Mouse (Mus musculus) testis, adult 2 months (tissue): ENCODE results near the gene Mad1l1.

ENCODE experiments used
- CTCF ChIP-seq: fragments of 200-500 bp; IDR thresholded peaks from 2 replicates; pipeline ENCODE4 v1.5.1; 2012; ENCODE audit warnings: low read depth, mild to moderate bottlenecking, inconsistent platforms, low read length, moderate library complexity; ENCODE audit not compliant: control insufficient read depth, insufficient read depth, insufficient replicate concordance
- POLR2A ChIP-seq: fragments of 200-500 bp; IDR thresholded peaks from 2 replicates; pipeline ENCODE4 v1.6.1; 2012; ENCODE audit warnings: low read depth, mild to moderate bottlenecking, inconsistent platforms, low read length, moderate library complexity; ENCODE audit not compliant: control insufficient read depth

DNA sequence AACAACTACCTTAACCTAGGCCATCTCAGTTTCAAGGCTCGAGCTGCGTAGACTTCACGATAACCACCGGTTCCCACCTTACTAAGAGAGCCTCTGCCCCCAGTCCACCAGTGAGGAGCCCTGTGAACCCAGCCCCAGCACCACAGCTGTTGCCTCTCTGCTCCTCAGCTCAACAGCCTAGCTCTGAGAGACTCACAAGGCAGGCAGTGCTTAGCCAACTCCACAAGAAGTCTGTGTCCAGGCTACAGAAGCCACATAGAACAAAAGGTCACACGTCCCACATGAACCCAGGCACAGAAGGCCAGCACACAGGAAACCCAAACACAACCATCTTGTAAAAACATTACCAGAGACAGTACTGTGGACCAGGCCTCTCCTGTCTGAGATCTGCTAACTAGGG is 62.7 kb downstream of the Mad1l1 start:
- TF ChIP-seq CTCF (no peak), POLR2A (no peak)
